Mouse (Mus musculus) midbrain, embryonic 10.5 days (tissue): ENCODE data around the gene Gm20388. TPM values are rescaled to one million over a fixed set of nuclear protein-coding genes. Genes with fewer than 3 reads are reported as not detected.

Source experiments
- DNase-seq: peaks from one replicate; pipeline ENCODE4 v3.0.0-alpha.2; 2017; ENCODE audit warnings: low spot score
- H3K27ac ChIP-seq: fragments of 300-500 bp; sonication (generic); replicated peaks from 2 replicates; pipeline ENCODE4 v1.5.1; 2016; ENCODE audit warnings: mild to moderate bottlenecking
- H3K27me3 ChIP-seq: fragments of 300-500 bp; sonication (generic); 2 replicates; pipeline ENCODE4 v1.6.1; 2016; ENCODE audit warnings: low read depth, mild to moderate bottlenecking; ENCODE audit not compliant: poor library complexity, severe bottlenecking
- H3K36me3 ChIP-seq: fragments of 300-500 bp; sonication (generic); 2 replicates; pipeline ENCODE4 v1.6.1; 2016; ENCODE audit warnings: mild to moderate bottlenecking, moderate library complexity
- H3K4me1 ChIP-seq: fragments of 300-500 bp; sonication (generic); 2 replicates; pipeline ENCODE4 v1.6.1; 2016
- H3K4me3 ChIP-seq: fragments of 300-500 bp; sonication (generic); 2 replicates; pipeline ENCODE4 v1.5.1; 2016; ENCODE audit warnings: mild to moderate bottlenecking, moderate library complexity
- H3K9me3 ChIP-seq: fragments of 300-500 bp; sonication (generic); replicated peaks from 2 replicates; pipeline ENCODE4 v1.6.1; 2016; ENCODE audit warnings: mild to moderate bottlenecking
- WGBS: fragments of 180-500 bp; shearing (Covaris S2); methylation state at CpG from one replicate; pipeline ENCODE4 v1.1.7; 2016; 5-methylcytosine and 5-hydroxymethylcytosine counted together
- polyA plus RNA-seq: library from polyadenylated mRNA; unstranded; fragments of >200 nt; fragmentation: Nextera tagmentation; extraction: Ambion mirVana; gene quantifications from 2 replicates; pipeline ENCODE4 v1.2.1, GENCODE M21; 2016

The Gm20388 gene
- polyA plus RNA-seq, 1 experiment from 2014 or later, result 7.1 TPM

- no peak for DNase-seq
- H3K4me3 ChIP-seq, result no peak overlapping the region
- 92% methylated on average over 1 of the region's 1 CpGs for WGBS
- no peak overlapping the region for H3K27ac ChIP-seq
- peaks cover 38% of the 10 kb centered on the region for H3K36me3 ChIP-seq
- H3K9me3 ChIP-seq, result no peaks in the 10 kb centered on the region
- no peaks in the 10 kb centered on the region for H3K27me3 ChIP-seq
- peaks cover 40% of the 10 kb centered on the region for H3K4me1 ChIP-seq
Observed at GRCm38 (mm10) chr8:119918155-119918567, 7.5 kb downstream of the Gm20388 start.

DNA sequence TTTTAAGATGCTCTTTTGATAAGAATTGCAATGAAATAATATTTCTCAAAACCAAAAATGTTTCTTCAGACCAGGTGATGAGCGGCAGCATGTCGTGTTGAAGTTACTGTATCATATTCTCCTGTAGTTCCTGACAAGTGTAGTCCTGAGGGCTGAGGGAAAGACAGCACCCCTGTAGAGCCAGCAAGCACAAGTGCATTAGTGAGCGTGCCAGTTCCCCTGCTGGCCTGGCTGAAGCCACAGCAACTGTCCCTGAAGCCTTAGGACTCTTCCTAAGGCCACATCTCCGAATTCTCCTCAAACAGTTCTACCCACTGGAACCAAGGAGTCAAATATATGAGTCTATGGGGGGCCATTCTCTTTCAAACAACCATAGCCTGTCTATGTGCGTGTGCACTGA lies 12.6 kb downstream of the Gm20388 start:
- no peak overlapping the region for H3K27ac ChIP-seq

GRCm38 (mm10) chr8:119925428-119925827 lies 14.8 kb downstream of the Gm20388 start:
- no peaks in the 10 kb centered on the region for H3K9me3 ChIP-seq
- WGBS, result 94% methylated on average over 4 of the region's 4 CpGs
- no peaks in the 10 kb centered on the region for H3K27me3 ChIP-seq
- no peak for DNase-seq
- H3K4me3 ChIP-seq, result no peak overlapping the region
- no peak overlapping the region for H3K27ac ChIP-seq
- peaks cover 36% of the 10 kb centered on the region for H3K36me3 ChIP-seq
- peaks cover 27% of the 10 kb centered on the region for H3K4me1 ChIP-seq

More for the DNA sequence above, 12.6 kb downstream of the Gm20388 start:
- Histone ChIP-seq H3K4me3 (no peak overlapping the region), H3K27me3 (no peaks in the 10 kb centered on the region), H3K36me3 (peaks cover 44% of the 10 kb centered on the region), H3K9me3 (no peaks in the 10 kb centered on the region), H3K4me1 (peaks cover 26% of the 10 kb centered on the region)
- no peak for DNase-seq
- 92% methylated on average over 5 of the region's 5 CpGs for WGBS

DNA sequence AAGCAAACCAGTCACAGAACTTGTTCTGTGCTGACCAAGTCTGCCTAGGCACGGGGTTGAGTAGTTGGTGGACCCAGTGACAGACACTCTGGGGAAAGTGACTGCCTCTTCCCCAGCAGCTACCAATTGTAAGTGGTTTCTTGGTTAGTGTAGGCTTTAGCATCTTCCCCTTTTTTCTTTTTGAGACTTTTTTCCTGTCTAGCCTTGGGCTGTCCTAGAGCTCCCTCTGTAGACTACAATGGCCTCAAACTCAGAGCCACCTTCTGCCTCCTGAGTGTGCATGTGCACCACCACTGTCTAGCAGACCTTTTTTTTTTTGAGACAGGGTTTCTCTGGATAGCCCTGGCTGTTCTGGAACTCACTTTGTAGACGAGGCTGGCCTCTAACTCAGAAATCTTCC lies 15.8 kb downstream of the Gm20388 start:
- WGBS, result 80% methylated on average over 2 of the region's 2 CpGs

DNA sequence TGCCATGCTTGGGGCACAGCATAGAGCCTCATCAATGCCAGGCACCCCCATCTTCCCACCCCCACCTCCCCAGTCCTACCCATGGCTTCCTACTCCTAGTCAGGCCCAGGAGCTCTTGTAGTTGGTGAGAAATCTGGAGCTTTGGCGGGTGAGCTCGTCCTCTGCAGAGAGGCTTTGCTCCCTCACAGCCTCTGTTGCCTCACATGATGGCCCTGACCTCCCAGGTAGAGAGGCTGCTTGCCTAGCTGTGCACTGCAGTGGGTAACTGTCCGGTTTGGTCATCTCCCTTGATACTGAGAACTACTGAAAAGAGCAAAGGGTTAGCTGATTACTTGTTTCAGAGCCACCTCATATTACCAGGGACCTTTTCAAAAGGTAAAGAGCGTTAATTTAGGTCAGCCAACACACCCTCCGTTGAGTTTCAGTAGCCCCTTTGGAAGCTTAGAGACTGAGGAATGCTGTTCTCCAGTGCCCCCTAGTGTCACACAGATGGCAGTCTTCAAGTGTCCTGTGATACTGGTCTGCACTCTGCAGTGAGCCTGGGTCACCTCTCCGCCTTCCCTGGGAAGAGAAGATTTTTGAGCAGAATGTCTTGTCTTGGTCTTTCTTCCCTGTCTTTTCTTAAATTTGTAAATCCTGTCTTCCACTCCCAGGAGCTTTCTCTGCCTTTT lies 16.9 kb downstream of the Gm20388 start:
- Histone ChIP-seq H3K4me3 (no peak overlapping the region), H3K36me3 (peaks cover 41% of the 10 kb centered on the region), H3K27ac (no peak overlapping the region), H3K9me3 (no peaks in the 10 kb centered on the region), H3K27me3 (no peaks in the 10 kb centered on the region), H3K4me1 (peaks cover 21% of the 10 kb centered on the region)
- no peak for DNase-seq
- WGBS, result 50% methylated on average over 6 of the region's 6 CpGs

More for the DNA sequence above, 15.8 kb downstream of the Gm20388 start:
- no peak overlapping the region for H3K27ac ChIP-seq
- peaks cover 27% of the 10 kb centered on the region for H3K4me1 ChIP-seq
- DNase-seq, result no peak
- no peaks in the 10 kb centered on the region for H3K27me3 ChIP-seq
- H3K9me3 ChIP-seq, result no peaks in the 10 kb centered on the region
- H3K36me3 ChIP-seq, result peaks cover 30% of the 10 kb centered on the region
- H3K4me3 ChIP-seq, result no peak overlapping the region

DNA sequence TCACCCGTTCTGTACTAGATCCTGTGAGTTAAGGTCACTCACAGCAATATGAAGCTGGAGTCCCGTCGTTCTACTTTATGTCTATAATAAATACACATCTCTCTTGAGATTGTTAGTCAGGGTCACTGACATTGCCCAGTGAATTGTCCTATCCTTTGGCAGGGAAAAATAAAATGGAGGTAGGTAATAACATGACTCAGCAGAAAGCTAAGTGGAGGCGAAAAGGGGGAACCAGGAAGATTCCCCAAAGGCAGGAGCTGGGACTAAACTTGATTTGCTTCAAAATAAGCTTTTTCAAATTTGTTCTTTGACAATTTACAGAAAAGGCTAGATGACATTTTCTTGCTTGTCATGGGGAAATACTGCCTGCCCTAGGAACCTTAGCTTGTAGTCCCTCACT lies 20.7 kb downstream of the Gm20388 start:
- WGBS, result 92% methylated on average over 4 of the region's 4 CpGs
- no peak overlapping the region for H3K4me3 ChIP-seq
- H3K36me3 ChIP-seq, result peaks cover 59% of the 10 kb centered on the region

DNA sequence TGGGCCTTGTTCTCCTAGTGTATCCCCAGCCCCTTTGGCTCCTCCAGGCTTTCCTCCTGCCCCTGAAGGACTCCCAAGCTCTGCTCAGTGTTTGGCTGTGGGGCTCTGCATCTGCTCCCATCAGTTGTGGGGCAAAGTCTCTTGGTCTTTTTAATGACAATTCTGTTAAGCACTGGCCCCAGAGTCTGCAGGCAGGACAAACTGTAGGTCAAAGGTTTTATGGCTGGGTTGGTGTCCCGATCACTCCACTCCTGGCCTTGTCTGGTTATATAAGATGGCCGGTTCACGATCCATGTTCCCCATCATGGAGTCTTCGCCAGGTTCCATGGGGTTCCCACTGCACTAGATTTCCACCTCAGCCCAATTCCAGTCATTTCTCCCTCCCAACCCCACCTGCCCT lies 23.0 kb downstream of the Gm20388 start:
- no peaks in the 10 kb centered on the region for H3K9me3 ChIP-seq
- H3K4me3 ChIP-seq, result no peak overlapping the region
- no peaks in the 10 kb centered on the region for H3K27me3 ChIP-seq
- WGBS, result 98% methylated on average over 4 of the region's 4 CpGs
- H3K4me1 ChIP-seq, result peaks cover 3% of the 10 kb centered on the region
- H3K27ac ChIP-seq, result no peak overlapping the region
- peaks cover 76% of the 10 kb centered on the region for H3K36me3 ChIP-seq
- DNase-seq, result no peak

More for the DNA sequence above, 20.7 kb downstream of the Gm20388 start:
- Histone ChIP-seq H3K9me3 (no peaks in the 10 kb centered on the region), H3K27ac (no peak overlapping the region), H3K27me3 (no peaks in the 10 kb centered on the region), H3K4me1 (peaks cover 11% of the 10 kb centered on the region)
- DNase-seq, result no peak

- Histone ChIP-seq H3K27me3 (no peaks in the 10 kb centered on the region), H3K9me3 (no peaks in the 10 kb centered on the region), H3K4me1 (peaks cover under 1% of the 10 kb centered on the region), H3K4me3 (no peak overlapping the region), H3K27ac (no peak overlapping the region), H3K36me3 (peaks cover 89% of the 10 kb centered on the region)
- 87% methylated on average over 6 of the region's 6 CpGs for WGBS
- DNase-seq, result no peak
Observed at GRCm38 (mm10) chr8:119935541-119935940, 24.9 kb downstream of the Gm20388 start.

DNA sequence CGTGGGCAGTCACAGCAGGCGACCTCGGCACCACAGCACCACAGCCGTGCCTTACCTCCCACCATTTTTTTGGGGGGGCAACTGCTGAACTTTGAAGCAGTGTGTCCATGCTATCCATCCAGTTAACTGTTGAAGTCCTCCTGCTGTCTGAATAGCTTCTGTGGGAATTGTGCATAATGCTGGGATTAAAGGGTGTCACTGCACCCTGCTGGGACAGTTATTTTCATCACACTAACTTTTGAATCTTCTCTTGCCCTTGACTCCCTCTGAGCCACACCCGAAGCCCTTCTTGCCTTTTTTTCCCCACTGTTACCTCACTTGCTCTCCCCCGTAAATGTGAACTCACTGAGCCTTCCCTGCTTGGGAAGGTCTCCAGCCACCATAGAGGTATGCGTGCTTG lies 27.8 kb downstream of the Gm20388 start:
- peaks cover 97% of the 10 kb centered on the region for H3K36me3 ChIP-seq
- 92% methylated on average over 7 of the region's 7 CpGs for WGBS
- no peak overlapping the region for H3K27ac ChIP-seq

GRCm38 (mm10) chr8:119939336-119939735 lies 28.7 kb downstream of the Gm20388 start:
- WGBS, result 97% methylated on average over 2 of the region's 2 CpGs
- Histone ChIP-seq H3K9me3 (no peaks in the 10 kb centered on the region), H3K27me3 (no peaks in the 10 kb centered on the region), H3K4me1 (no peaks in the 10 kb centered on the region), H3K36me3 (peaks cover 97% of the 10 kb centered on the region), H3K27ac (no peak overlapping the region), H3K4me3 (no peak overlapping the region)
- DNase-seq, result no peak

More for the DNA sequence above, 27.8 kb downstream of the Gm20388 start:
- H3K27me3 ChIP-seq, result no peaks in the 10 kb centered on the region
- DNase-seq, result no peak
- H3K4me1 ChIP-seq, result no peaks in the 10 kb centered on the region
- no peaks in the 10 kb centered on the region for H3K9me3 ChIP-seq
- no peak overlapping the region for H3K4me3 ChIP-seq

- no peak for DNase-seq
- H3K9me3 ChIP-seq, result no peaks in the 10 kb centered on the region
- peaks cover 99% of the 10 kb centered on the region for H3K36me3 ChIP-seq
- H3K4me1 ChIP-seq, result no peaks in the 10 kb centered on the region
- 92% methylated on average over 18 of the region's 18 CpGs for WGBS
- H3K27me3 ChIP-seq, result no peaks in the 10 kb centered on the region
- no peak overlapping the region for H3K27ac ChIP-seq
- H3K4me3 ChIP-seq, result no peak overlapping the region
Observed at GRCm38 (mm10) chr8:119941471-119941870, 30.8 kb downstream of the Gm20388 start.

DNA sequence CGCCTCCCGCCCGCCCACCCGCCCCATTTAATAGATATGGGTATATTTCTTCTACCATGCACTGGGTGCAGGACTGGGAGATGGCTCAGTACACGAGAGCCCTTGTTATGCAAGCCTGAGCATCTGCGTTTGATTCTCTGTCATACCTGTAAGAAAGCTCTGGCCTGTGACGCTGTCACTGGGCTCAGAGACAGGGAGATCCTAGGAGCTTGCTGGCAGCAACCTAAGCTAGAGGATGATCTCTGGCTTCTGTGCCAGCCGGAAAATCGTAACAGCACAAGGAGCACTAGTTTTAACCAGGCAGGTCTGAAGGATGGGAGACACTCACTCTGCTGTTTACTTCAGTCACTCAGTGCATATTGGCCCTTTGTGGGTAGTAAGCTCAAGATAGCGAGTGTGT lies 33.0 kb downstream of the Gm20388 start:
- Histone ChIP-seq H3K36me3 (peaks cover 99% of the 10 kb centered on the region), H3K27me3 (no peaks in the 10 kb centered on the region), H3K9me3 (no peaks in the 10 kb centered on the region), H3K4me3 (no peak overlapping the region), H3K27ac (no peak overlapping the region), H3K4me1 (peaks cover 10% of the 10 kb centered on the region)
- WGBS, result 95% methylated on average over 10 of the region's 10 CpGs
- no peak for DNase-seq

DNA sequence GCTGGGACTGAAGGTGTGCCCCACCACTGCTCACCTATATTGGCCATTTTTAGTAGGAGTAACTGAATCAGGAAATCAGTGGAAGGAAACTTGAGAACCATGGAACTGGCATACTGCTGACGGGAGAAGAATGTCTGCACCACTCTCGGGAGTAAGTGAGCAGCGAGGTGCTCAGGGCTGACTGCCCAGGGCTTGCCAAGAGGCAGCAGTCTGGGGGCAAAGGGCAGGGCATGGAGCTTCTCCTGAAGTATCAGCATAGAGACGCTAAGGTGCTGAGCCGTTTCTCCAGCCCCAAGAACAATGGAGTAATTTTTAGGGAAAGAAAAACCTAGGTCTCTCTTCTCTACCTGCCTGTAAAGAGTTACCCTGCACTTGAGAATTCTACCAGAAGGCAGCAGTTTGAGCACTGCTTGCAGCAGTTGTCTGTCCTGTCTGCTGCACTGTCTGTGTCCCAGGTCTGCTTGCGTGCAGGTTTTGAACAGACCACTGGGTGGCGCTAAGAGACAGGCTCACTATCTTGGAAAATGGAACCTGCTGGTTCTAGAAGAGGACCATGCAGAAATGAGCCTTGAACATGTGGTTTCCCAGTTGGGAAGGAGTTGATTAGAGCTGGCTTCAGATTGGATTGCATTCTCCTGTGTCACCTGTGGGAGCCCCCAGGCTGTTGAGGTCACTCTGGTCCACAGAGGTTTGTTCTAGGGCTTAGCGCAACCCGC lies 33.6 kb downstream of the Gm20388 start:
- Histone ChIP-seq H3K27ac (no peak overlapping the region), H3K9me3 (no peaks in the 10 kb centered on the region), H3K4me1 (peaks cover 13% of the 10 kb centered on the region), H3K36me3 (peaks cover 99% of the 10 kb centered on the region), H3K4me3 (no peak overlapping the region), H3K27me3 (no peaks in the 10 kb centered on the region)
- 73% methylated on average over 9 of the region's 9 CpGs for WGBS
- DNase-seq, result peak; percentile 76
